Mouse (Mus musculus) liver, embryonic 13.5 days (tissue): ENCODE measurements around the gene Tmc3. TPM values are rescaled to one million over a fixed set of nuclear protein-coding genes. Genes with fewer than 3 reads are reported as not detected.

Source experiments
- ATAC-seq: fragments of 200-750 bp; cut with Nextera tagmentation; 2 replicates; pipeline ENCODE4 v1.8.0; 2017; ENCODE audit warnings: low read depth, mild to moderate bottlenecking, moderate number of reproducible peaks, moderate library complexity
- DNase-seq: peaks from one replicate; pipeline ENCODE4 v3.0.0; 2022
- H3K27ac ChIP-seq: fragments of 300-500 bp; sonication (generic); 2 replicates; pipeline ENCODE4 v1.5.1; 2015; ENCODE audit warnings: moderate library complexity, mild to moderate bottlenecking, inconsistent platforms
- H3K27me3 ChIP-seq: fragments of 300-500 bp; sonication (generic); 2 replicates; pipeline ENCODE4 v1.6.1; 2015; ENCODE audit warnings: mild to moderate bottlenecking, inconsistent platforms
- H3K36me3 ChIP-seq: fragments of 300-500 bp; sonication (generic); 2 replicates; pipeline ENCODE4 v1.6.1; 2015; ENCODE audit warnings: mild to moderate bottlenecking, inconsistent platforms
- H3K4me1 ChIP-seq: fragments of 300-500 bp; sonication (generic); replicated peaks from 2 replicates; pipeline ENCODE4 v1.6.1; 2015; ENCODE audit warnings: inconsistent platforms
- H3K4me2 ChIP-seq: fragments of 300-500 bp; sonication (generic); 2 replicates; pipeline ENCODE4 v1.6.1; 2015; ENCODE audit warnings: inconsistent platforms, mild to moderate bottlenecking, moderate library complexity
- H3K4me3 ChIP-seq: fragments of 300-500 bp; sonication (generic); replicated peaks from 2 replicates; pipeline ENCODE4 v1.5.1; 2015; ENCODE audit warnings: mild to moderate bottlenecking, inconsistent platforms
- H3K9ac ChIP-seq: fragments of 300-500 bp; sonication (generic); 2 replicates; pipeline ENCODE4 v1.6.1; 2015; ENCODE audit warnings: mild to moderate bottlenecking, inconsistent platforms
- H3K9me3 ChIP-seq: fragments of 300-500 bp; sonication (generic); replicated peaks from 2 replicates; pipeline ENCODE4 v1.6.1; 2016; ENCODE audit warnings: inconsistent platforms
- WGBS: fragments of 180-500 bp; shearing (Covaris S2); methylation state at CpG from one replicate; pipeline ENCODE4 v1.1.7; 2015; ENCODE audit not compliant: insufficient replicate concordance; 5-methylcytosine and 5-hydroxymethylcytosine counted together
- polyA plus RNA-seq: library from polyadenylated mRNA; unstranded; fragments of >200 nt; fragmentation: Nextera tagmentation; extraction: Ambion mirVana; gene quantifications from 2 replicates; pipeline ENCODE4 v1.2.1, GENCODE M21; 2015

The Tmc3 gene
- polyA plus RNA-seq, 1 experiment from 2014 or later, result 0.44 TPM

GRCm38 (mm10) chr7:83660273-83660691 is 75.6 kb downstream of the Tmc3 start:
- Histone ChIP-seq H3K9ac (no peak overlapping the region), H3K4me2 (no peak overlapping the region), H3K27ac (no peak overlapping the region), H3K4me3 (no peak overlapping the region), H3K27me3 (no peaks in the 10 kb centered on the region), H3K4me1 (no peaks in the 10 kb centered on the region), H3K36me3 (no peaks in the 10 kb centered on the region), H3K9me3 (no peaks in the 10 kb centered on the region)
- ATAC-seq (no peak), DNase-seq (no peak)
- WGBS, result 85% methylated on average over 11 of the region's 11 CpGs

- H3K4me3 ChIP-seq, result no peak overlapping the region
- no peaks in the 10 kb centered on the region for H3K4me1 ChIP-seq
- DNase-seq, result no peak
- no peak for ATAC-seq
- H3K9me3 ChIP-seq, result no peaks in the 10 kb centered on the region
- 78% methylated on average over 10 of the region's 10 CpGs for WGBS
- H3K27ac ChIP-seq, result no peak overlapping the region
- H3K36me3 ChIP-seq, result no peaks in the 10 kb centered on the region
- no peak overlapping the region for H3K9ac ChIP-seq
- no peak overlapping the region for H3K4me2 ChIP-seq
- H3K27me3 ChIP-seq, result no peaks in the 10 kb centered on the region
Observed at GRCm38 (mm10) chr7:83661031-83661430, 76.3 kb downstream of the Tmc3 start.

GRCm38 (mm10) chr7:83661763-83662162 is 77.0 kb downstream of the Tmc3 start:
- Histone ChIP-seq H3K4me2 (no peak overlapping the region), H3K27me3 (no peaks in the 10 kb centered on the region), H3K4me3 (no peak overlapping the region), H3K4me1 (no peaks in the 10 kb centered on the region), H3K36me3 (no peaks in the 10 kb centered on the region), H3K27ac (no peak overlapping the region), H3K9me3 (no peaks in the 10 kb centered on the region), H3K9ac (no peak overlapping the region)
- DNase-seq (no peak), ATAC-seq (no peak)
- 75% methylated on average over 3 of the region's 3 CpGs for WGBS

GRCm38 (mm10) chr7:83662711-83663375 is 78.1 kb downstream of the Tmc3 start:
- WGBS, result 58% methylated on average over 6 of the region's 6 CpGs
- no peak for DNase-seq
- no peaks in the 10 kb centered on the region for H3K4me1 ChIP-seq
- no peak overlapping the region for H3K4me3 ChIP-seq
- H3K9ac ChIP-seq, result no peak overlapping the region
- no peaks in the 10 kb centered on the region for H3K27me3 ChIP-seq
- no peak overlapping the region for H3K4me2 ChIP-seq
- ATAC-seq, result no peak
- H3K36me3 ChIP-seq, result no peaks in the 10 kb centered on the region
- H3K9me3 ChIP-seq, result no peaks in the 10 kb centered on the region
- no peak overlapping the region for H3K27ac ChIP-seq

- H3K9ac ChIP-seq, result no peak overlapping the region
- H3K4me3 ChIP-seq, result no peak overlapping the region
- no peak overlapping the region for H3K4me2 ChIP-seq
- ATAC-seq (no peak), DNase-seq (no peak)
- no peak overlapping the region for H3K27ac ChIP-seq
- 70% methylated on average over 4 of the region's 4 CpGs for WGBS
- no peaks in the 10 kb centered on the region for H3K36me3 ChIP-seq
- H3K4me1 ChIP-seq, result no peaks in the 10 kb centered on the region
- no peaks in the 10 kb centered on the region for H3K9me3 ChIP-seq
- H3K27me3 ChIP-seq, result no peaks in the 10 kb centered on the region
Observed at GRCm38 (mm10) chr7:83666087-83666595, 81.4 kb downstream of the Tmc3 start.

- Histone ChIP-seq H3K4me3 (no peak overlapping the region), H3K27me3 (no peaks in the 10 kb centered on the region), H3K27ac (no peak overlapping the region), H3K36me3 (no peaks in the 10 kb centered on the region), H3K9ac (no peak overlapping the region), H3K4me2 (no peak overlapping the region), H3K9me3 (no peaks in the 10 kb centered on the region), H3K4me1 (no peaks in the 10 kb centered on the region)
- WGBS, result 63% methylated on average over 5 of the region's 5 CpGs
- ATAC-seq, result no peak
- DNase-seq, result no peak
Observed at GRCm38 (mm10) chr7:83667936-83668645, 83.4 kb downstream of the Tmc3 start.

- no peak overlapping the region for H3K27ac ChIP-seq
- H3K9ac ChIP-seq, result no peak overlapping the region
- H3K36me3 ChIP-seq, result no peaks in the 10 kb centered on the region
- H3K4me2 ChIP-seq, result no peak overlapping the region
- WGBS, result 27% methylated on average over 1 of the region's 1 CpGs
- no peaks in the 10 kb centered on the region for H3K27me3 ChIP-seq
- no peak for DNase-seq
- H3K4me1 ChIP-seq, result no peaks in the 10 kb centered on the region
- H3K9me3 ChIP-seq, result no peaks in the 10 kb centered on the region
- ATAC-seq, result no peak
- H3K4me3 ChIP-seq, result no peak overlapping the region
Observed at GRCm38 (mm10) chr7:83668724-83669123, 84.0 kb downstream of the Tmc3 start.

GRCm38 (mm10) chr7:83671573-83671972 is 86.8 kb downstream of the Tmc3 start:
- no peak overlapping the region for H3K4me3 ChIP-seq
- 64% methylated on average over 6 of the region's 6 CpGs for WGBS
- H3K27me3 ChIP-seq, result no peaks in the 10 kb centered on the region
- H3K9ac ChIP-seq, result no peak overlapping the region
- no peak overlapping the region for H3K27ac ChIP-seq
- H3K4me2 ChIP-seq, result no peak overlapping the region
- no peaks in the 10 kb centered on the region for H3K9me3 ChIP-seq
- H3K36me3 ChIP-seq, result no peaks in the 10 kb centered on the region
- no peaks in the 10 kb centered on the region for H3K4me1 ChIP-seq
- DNase-seq (no peak), ATAC-seq (no peak)

Other genes starting within 250 kb of the Tmc3 start
- 6.6 and 8.2 TPM in 2 replicates for gene Stard5, start 47.0 kb downstream of the Tmc3 start, polyA plus RNA-seq
- 3.1 and 3.7 TPM in 2 replicates for gene Il16, start 160.8 kb downstream of the Tmc3 start, polyA plus RNA-seq
- not detected in 2 replicates for gene Cfap161, start 210.0 kb downstream of the Tmc3 start, polyA plus RNA-seq